Mouse (Mus musculus) mouse trophoblast stem cell (cell line): ENCODE results near the gene Spdef.

ENCODE experiments used
- in situ Hi-C, 2 experiments: fragments of 300-500 bp; cut with MseI, MboI; formaldehyde crosslinking; loops; 2 replicates in 1 of 2; 3 replicates in 1 of 2; pipeline ENCODE4 v1.15.1; 2025

The Spdef gene

GRCm38 (mm10) chr17:27728770-27729169 lies at the start of gene Spdef:
Gene Spdef (minus strand): TSS chr17:27728955.
- in situ Hi-C loops, result no loop called here

- in situ Hi-C loops, result no loop called here
These were observed 49.1 kb upstream of the Spdef start for GRCm38 (mm10) chr17:27777823-27778222.

- in situ Hi-C loops, result no loop called here
These were observed 45.4 kb upstream of the Spdef start for GRCm38 (mm10) chr17:27774198-27774597.

GRCm38 (mm10) chr17:27771616-27772015 lies 42.9 kb upstream of the Spdef start:
- in situ Hi-C loops, result no loop called here

GRCm38 (mm10) chr17:27768817-27769542 lies 40.2 kb upstream of the Spdef start:
- in situ Hi-C loops, result loop anchor here in 1 of 2 experiments (5.0 kb wide), 1 partner anchor 117 kb away; no protein-coding TSS in a partner anchor

GRCm38 (mm10) chr17:27767543-27767942 lies 38.8 kb upstream of the Spdef start:
- in situ Hi-C loops, result loop anchor here in 1 of 2 experiments (5.0 kb wide), 1 partner anchor 115 kb away; no protein-coding TSS in a partner anchor

- in situ Hi-C loops, result loop anchor here in 1 of 2 experiments (5.0 kb wide), 1 partner anchor 115 kb away; no protein-coding TSS in a partner anchor
These were observed 38.4 kb upstream of the Spdef start for GRCm38 (mm10) chr17:27767120-27767519.

- in situ Hi-C loops, result loop anchor here in 1 of 2 experiments (5.0 kb wide), 1 partner anchor 113 kb away; no protein-coding TSS in a partner anchor
These were observed 36.3 kb upstream of the Spdef start for GRCm38 (mm10) chr17:27765066-27765465.

GRCm38 (mm10) chr17:27764453-27764852 lies 35.7 kb upstream of the Spdef start:
- in situ Hi-C loops, result no loop called here

- in situ Hi-C loops, result no loop called here
These were observed 34.1 kb upstream of the Spdef start for GRCm38 (mm10) chr17:27762884-27763283.

GRCm38 (mm10) chr17:27761639-27762336 lies 33.0 kb upstream of the Spdef start:
- in situ Hi-C loops, result no loop called here

- in situ Hi-C loops, result no loop called here
These were observed 31.4 kb upstream of the Spdef start for GRCm38 (mm10) chr17:27760169-27760568.

GRCm38 (mm10) chr17:27751314-27752202 lies 22.8 kb upstream of the Spdef start:
- in situ Hi-C loops, result no loop called here

- in situ Hi-C loops, result no loop called here
These were observed 21.7 kb upstream of the Spdef start for GRCm38 (mm10) chr17:27750451-27750942.

GRCm38 (mm10) chr17:27748123-27748522 lies 19.4 kb upstream of the Spdef start:
- in situ Hi-C loops, result no loop called here

- in situ Hi-C loops, result no loop called here
These were observed 17.7 kb upstream of the Spdef start for GRCm38 (mm10) chr17:27746446-27746845.

- in situ Hi-C loops, result no loop called here
These were observed 12.2 kb upstream of the Spdef start for GRCm38 (mm10) chr17:27740961-27741360.

- in situ Hi-C loops, result no loop called here
These were observed 5.8 kb upstream of the Spdef start for GRCm38 (mm10) chr17:27734344-27735073.

- in situ Hi-C loops, result no loop called here
These were observed 3.9 kb upstream of the Spdef start for GRCm38 (mm10) chr17:27732694-27733093.

- in situ Hi-C loops, result no loop called here
These were observed 3.4 kb upstream of the Spdef start for GRCm38 (mm10) chr17:27732152-27732551.

- in situ Hi-C loops, result no loop called here
These were observed 2.2 kb downstream of the Spdef start for GRCm38 (mm10) chr17:27726527-27726926.
